ENCODE assay signal across 15 mouse cellular contexts in genomic region chr5:81375992-81376391, GRCm38 (mm10).
DNase-seq lines count a peak whose midpoint lies in the region.
"Had no signal": no experiment of that assay in that cellular context is flagged by ENCODE, and none has a peak within 500 bp of the region (broad histone marks: within the 10 kb centered on the region; RNA-seq: fewer than 3 reads in every experiment).

No protein-coding gene starts in this region.

- DNase-seq in kidney, postnatal 4 days = peak; percentile 6 to 11
- DNase-seq in kidney, adult 8-10 months = no peak
- peak; percentile 4 for DNase-seq in thymus, postnatal 4 days
- DNase-seq in thymus, postnatal 10 days (ENCODE audit: low spot score in 2 of 2) = no peak
- DNase-seq in R1 (ENCODE audit: low read depth, low spot score) = peak; percentile 31
- no peak for DNase-seq in adrenal gland, postnatal 4 days (ENCODE audit: low spot score in 2 of 2)
- no peak for DNase-seq in gastrocnemius, adult 18-20 months (ENCODE audit: low spot score)
- DNase-seq: adrenal gland, adult 8-10 months; cerebellum, adult 11-12 months; cerebellum, postnatal 36 days; gastrocnemius, adult 2 months; kidney, adult 11 months; kidney, postnatal 14 days; layer of hippocampus, adult 9-11 months; liver, embryonic 13.5 days had no signal

Comparison
In these comparisons a context has a peak if more than half of its experiments do, and no peak if none do; other contexts are left out.
1. DNase-seq: peak in kidney, postnatal 4 days (2 of 2), thymus, postnatal 4 days (single experiment) and R1 (single experiment); none in kidney, adult 8-10 months (0 of 2), thymus, postnatal 10 days (0 of 2), adrenal gland, postnatal 4 days (0 of 2) and gastrocnemius, adult 18-20 months (single experiment).